Mouse (Mus musculus): ENCODE results near the gene Gm45902. TPM values are rescaled to one million over a fixed set of nuclear protein-coding genes. Genes with fewer than 3 reads are reported as not detected.

Gene Gm45902
- total RNA-seq (2022), result 1 to 10 TPM; 2.4 to 4.3 (median 3.6) TPM

DNA sequence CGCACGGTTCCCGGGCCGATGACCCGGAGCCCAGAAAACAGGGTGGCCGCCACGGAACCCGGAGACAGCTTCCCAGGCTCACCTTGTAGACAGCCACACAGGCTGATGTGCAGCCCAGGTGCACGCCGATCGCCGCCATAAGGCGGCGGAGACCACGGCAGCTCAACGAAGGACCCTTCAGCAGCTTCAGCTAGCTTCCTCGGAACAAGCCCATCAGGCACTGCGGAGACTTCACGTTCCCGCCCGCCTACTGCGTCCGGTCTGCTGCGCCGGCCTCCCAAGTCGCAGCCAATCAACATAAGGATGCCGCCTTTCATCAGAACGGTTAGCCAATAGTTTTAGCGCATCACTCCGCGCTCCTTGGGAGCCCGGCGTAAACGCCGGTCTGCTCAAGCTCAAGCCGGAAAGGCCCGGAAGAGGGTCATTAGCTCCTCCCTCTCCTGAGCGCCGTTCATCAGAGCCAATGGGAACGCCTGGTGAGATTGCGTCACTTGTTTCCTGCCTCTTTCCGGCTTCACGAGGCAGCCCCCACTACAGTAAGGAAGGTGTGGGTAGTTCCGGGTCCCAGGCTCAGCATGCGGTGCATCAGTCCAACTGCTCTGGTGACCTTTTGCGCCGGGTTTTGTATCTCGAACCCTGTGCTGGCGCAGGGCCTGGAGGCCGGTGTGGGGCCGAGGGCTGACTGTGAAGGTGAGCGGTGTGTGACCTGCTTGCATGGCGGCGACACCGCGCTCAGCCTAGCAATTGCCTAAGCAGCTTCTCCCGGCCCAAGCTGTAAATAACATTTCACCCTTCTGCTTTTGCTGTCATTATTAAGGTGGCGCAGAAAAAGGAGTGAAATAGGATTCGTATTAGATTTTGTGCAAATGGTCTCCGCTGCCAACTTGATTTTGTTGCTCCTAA lies at the start of gene Gm45902, which contains the start of the genes Hspa14 and Cdnf:
Gene Gm45902 (minus strand): TSS at position 239 of the 903 bp plus-strand sequence.
Gene Hspa14 (minus strand): TSS at position 263 of the 903 bp plus-strand sequence.
Gene Cdnf (plus strand): TSS at position 479 of the 903 bp plus-strand sequence.
- peak; percentile 98 for DNase-seq

DNA sequence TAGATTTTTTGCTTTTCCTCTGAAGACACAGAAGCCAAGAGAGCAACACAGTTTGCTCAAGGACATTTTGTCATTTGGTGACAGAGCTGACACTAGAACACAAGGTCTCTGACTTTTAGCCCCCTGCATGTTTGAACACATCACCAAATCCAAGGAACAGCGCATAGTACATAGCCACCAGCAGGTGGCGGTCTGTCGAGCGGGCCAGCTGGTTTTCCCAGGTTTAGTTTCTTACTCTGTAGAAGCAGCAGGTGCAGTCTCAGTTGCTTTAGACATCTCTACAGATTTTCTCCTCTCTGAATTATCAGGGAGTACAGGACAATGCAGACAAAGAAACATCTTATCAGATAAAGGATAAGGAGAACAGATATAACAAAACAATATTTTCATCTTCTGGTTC lies 34.0 kb upstream of the Gm45902 start:
- peak; percentile 13 for DNase-seq

DNA sequence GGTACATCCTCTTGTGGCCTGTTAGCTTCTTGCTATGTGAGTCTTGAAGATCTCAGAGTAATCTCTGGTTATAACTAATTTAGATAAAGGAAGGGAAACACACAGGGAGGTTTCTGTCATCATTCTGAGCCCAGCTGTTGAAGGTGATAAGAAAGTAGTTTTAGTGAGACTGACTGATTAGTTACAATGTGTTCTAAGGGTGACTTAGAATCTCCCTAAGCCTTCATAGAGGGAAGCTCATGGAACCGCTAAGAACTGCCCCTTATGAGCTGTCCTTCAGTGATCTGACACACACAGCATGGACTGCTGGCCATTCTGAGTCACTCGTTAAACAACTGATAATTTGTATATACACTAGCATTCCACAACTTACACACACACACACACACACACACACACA lies 33.5 kb upstream of the Gm45902 start:
- DNase-seq, result no peak

DNA sequence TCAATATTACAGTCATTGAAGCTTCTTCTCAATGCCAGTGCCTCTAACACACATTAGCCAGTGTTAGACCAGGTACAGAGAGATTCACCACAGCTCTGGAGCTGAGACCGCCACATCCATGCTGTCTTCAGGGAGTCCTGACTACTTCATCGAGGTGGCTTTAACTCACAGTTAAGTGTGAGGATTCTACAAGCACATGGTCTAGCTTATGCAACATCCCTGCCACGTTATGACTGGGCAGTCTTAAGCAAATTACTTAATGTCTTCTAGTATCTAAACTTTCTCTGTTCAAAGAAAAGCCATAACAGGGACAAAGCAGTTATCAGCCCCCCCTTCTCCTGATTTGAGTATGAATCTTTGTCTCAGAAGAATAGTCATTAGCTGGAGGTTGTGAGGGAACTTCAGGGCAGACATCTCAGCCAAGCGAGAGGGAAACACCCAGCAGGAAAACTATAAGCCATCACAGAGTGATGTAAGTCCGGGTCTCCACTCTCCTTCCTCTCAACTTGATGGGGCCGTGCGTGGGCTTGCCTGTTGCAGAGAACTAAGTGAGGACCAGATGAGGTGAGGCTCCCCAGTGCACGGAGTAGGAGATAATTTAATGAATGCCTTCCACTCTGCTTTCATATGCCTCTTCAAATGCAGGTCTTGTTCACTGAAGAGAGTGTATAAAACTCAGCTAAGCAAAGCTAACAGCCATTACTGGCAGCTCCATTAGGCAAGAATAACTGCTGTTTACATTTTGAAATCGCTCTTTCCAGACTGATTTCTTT lies 28.9 kb upstream of the Gm45902 start:
- no peak for DNase-seq

DNA sequence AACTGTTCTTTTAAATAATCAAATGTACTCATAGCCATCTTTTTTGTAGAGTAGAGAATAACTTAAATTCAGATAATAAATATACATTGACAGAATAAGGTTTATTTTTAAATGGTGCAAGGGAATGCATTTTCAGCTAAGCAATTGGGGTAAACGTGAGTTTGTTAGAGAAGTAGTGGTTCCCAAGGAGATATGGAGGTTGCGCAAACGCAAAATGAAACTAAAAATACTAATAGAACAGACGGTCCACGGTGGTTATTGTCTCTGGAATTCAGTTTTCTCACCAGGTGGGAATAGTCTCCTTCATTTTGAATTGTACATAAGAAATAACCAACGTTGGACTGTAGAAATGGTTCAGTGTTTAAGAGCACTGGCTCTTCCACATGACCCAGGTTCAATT lies 13.7 kb upstream of the Gm45902 start:
- no peak for DNase-seq

DNA sequence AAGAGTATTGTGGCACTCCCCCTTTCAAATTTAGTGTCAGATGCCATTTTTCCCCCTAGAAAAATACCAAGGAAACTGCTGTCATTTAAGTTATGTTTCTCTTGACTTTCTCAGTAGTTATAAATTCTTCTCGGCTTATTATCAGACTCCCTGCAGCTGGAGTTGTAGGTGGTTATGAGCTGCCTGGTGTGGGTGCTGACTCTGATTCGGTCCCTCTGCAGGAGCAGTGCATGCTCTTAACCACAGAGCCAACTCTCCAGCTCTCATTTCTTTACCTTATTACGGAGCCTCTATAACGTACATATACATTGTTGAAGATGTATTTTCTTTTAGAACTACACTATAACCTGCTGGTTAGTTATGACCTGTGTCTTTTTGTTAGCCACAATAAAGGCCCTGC lies 10.0 kb upstream of the Gm45902 start:
- DNase-seq, result no peak

DNA sequence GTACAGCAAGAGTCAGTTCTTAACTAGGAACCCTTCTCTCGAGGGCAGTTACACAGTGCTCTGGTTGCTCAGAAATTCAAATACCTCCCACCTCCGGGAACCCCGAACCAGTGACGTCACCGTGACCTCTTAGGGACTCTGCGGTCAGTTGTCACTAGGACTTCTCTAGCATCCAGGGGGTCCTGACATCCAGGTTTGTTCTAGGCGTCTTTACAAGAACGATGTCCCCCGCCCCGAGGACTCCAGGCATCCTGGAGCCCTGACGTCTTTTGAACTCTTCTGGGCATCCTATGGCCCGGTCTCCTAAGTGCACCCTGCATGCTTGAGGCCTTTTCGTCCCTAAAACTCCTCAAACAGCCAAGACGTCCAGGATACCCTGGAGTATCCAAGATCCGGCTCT lies 514 bp downstream of the Gm45902 start:
- DNase-seq, result peak; percentile 17

DNA sequence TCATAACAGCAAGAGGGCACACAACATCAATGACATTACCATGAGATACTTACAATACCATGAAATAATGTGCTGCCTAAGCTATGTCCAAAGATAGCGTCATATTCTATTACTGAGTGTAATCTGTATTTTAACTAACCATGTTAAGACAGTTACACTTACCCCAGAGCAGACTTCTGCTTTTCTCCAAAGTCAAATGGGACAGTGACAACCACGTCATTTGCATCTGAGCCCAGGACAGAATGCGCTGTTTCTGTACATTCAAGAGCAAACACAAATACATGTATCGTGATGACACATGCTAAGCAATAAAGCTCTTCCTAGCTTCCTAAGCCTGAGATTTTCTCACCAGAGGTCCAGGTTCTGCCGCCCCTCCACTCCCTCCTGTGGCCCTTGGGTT lies 11.7 kb downstream of the Gm45902 start:
- DNase-seq, result no peak

DNA sequence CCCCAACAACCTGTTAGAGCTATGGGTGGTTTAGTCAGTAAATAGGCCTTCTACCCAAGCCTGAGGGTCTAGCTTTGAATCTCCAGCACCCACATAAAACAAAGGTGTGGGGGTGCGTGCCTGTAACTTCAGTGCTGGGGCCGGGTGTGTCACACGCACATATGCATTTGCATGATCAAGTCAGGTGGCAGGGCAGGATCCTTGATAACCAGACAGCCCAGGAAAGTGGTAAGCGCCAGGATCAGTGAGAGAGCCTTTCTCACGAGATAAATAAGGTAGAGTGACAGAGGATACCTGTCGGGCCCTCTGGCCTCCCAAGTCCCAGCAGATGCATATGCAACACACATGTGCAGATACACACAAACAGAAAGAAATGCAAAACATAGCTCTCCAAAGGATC lies 13.0 kb downstream of the Gm45902 start:
- no peak for DNase-seq

DNA sequence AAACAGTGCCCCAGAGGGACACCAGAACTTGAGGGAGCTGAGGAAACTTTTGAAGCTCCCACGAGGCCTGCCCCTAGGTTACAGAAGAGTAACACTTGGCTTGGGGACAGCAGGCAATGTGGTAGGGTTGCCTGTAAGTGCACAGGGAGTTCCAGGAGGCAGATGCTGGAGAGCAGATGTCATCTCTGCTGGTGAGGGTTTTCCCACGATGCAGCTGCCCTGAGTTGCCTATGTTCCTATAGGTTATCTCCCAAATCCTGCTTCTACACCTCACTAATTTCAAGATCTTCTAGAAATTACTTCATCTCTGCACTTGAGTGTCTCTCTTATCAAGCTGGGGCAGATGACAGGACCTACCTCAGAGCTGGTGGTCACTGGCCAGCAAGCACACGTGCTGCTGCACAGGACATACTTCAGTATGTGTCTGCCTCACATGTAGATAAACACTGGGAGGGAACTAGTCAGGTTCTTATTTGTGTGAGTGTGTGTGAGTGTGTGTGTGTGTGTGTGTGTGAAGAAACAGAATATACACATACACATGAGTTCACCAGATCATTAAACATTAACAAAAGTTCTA lies 18.7 kb downstream of the Gm45902 start:
- DNase-seq, result no peak

DNA sequence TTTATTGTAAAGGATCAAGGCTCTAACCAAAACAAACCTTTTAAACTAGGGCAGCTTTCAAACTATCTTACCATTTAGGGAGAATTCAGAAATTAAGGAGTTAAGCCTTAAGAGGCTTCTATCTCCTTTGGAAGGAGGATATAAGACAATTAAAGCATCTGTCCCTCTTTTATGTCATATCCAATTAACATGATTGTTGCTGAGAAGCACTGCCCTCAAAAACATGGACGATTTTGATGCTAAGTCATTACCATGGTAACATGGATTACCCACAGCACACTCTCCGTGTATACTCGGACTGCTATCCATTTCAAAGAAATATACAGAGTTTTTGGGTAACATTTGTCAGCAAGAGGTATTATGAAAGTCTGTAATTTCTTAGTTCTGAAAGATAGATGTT lies 22.8 kb downstream of the Gm45902 start:
- DNase-seq, result no peak

DNA sequence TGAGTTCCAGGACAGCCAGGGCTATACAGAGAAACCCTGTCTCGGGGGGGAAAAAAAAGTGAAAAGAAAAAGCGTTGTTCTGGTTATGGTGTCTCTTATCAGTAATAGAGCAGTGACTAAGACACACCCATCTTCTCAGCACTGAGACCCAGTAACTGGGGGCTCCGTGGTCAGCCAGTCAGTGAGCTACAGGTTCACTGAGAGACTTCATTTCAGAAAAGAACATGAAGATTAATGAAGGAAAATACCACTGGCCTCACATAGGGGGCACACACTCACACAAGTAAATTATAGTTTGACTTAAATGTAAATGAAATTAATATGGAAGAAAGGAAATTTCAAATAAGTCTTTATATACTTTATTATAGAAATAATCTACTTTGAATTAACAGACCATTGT lies 32.4 kb downstream of the Gm45902 start:
- no peak for DNase-seq

DNA sequence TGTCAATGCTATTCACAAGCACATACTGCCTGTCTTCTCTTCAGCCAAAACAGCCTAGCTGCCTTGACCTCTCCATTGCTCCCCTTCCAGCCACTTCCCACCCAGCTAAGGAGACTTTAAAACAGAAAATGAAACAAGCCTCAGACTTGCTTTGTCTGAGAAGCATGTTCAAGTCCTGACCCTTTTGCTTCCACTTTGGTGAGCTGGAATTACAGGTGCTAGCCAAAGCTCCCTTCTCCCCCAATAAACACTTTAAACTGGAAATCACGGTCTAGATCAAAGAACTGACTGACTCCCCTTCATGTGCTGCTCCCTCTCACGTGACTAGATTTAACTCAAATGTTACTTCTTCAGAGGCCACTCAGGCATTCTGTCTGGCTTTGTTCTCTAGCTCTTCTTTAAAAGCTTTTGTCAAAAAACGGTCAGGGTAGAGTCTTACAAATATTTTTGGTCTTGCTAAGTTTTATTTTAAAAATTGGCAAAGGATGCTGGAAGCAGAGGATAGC lies 36.8 kb downstream of the Gm45902 start:
- DNase-seq, result no peak

DNA sequence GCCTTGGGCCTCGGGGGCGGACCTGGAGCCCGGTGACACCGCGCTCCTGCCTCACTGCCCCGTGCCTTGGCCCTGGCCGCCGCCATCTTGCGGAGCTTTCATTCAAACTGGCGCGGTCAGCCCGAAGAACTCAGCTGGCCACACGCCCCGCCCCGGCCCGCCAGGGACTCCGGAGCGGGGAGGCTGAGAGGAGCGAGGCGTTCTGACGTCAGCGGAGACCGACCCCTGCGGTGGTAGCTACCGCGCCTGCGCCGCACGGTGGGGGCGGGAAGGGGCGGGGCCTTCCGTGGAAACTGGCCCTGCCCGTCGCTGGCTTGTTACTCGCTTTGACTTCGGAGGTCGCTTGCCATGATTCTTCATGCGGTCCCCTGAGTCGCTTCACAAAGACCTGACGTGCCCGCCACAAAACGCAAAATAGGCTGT lies 37.7 kb downstream of the Gm45902 start, which contains the start of gene Suv39h2:
Gene Suv39h2 (minus strand): TSS at position 171 of the 423 bp plus-strand sequence.
- peak; percentile 96 for DNase-seq

DNA sequence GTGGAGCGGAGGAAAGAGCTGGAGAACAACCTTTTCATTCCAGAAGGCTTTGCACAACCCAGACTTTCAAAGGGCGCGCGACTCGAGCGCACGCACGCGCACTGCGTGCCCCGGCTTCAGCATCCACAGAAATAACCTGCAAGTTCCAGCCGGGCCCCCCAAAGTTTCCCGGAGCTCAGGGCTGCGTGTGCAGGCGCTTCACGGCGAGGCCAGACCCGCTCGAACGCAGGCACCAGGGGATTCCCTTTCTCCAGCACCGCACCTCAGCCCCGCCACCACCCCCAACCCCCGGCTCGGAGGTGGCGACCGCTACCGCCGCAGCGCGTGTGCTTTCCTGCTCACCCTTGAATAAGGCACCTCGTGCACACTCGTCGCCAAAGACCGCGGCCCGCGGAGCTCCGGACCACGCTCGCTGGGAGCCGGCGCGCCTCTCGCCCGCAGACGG lies 38.2 kb downstream of the Gm45902 start:
- DNase-seq, result peak; percentile 47

DNA sequence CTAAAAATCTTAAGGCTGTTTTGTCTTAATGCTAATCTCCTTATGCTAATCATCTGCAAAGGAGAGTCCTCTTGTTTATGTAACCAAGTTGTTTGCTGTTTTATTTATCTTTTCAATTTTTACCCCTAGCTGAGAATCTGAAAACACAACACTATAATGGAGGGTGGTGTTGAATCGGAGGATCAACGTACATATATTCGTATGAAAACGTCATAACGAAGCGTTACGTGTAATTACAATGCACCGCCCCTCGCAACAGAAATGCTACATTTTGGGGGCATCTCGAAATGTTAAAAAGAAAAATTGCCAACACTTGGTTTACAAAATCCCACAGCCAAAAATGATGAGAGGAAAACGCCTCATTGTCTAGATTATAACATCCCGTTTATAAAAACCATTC lies 38.7 kb downstream of the Gm45902 start:
- no peak for DNase-seq

DNA sequence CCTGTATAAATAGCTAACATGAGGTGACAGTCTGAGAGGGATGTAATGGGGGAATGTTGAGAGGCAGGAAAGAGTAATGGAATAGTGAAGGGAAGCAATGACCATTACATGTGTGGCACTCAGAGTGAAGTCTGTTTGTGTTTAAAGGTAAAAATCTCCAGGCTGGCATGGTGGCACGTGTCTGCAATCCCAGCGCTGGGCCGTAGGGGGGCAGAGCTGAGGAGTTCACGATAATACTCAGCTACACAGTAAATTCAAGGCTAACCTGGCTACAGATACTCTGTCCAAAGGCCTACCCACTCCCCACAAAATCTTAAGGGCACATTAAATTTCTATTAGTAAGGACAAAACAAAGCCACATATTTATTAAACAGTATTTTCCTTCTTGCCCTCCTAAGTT lies 56.0 kb downstream of the Gm45902 start:
- no peak for DNase-seq

Other genes with a start within 250 kb of the Gm45902 start
- gene Nmt2, start 228.6 kb downstream of the Gm45902 start, total RNA-seq (2022), result 10 to 100 TPM; 45.2 to 72.2 (median 59.7) TPM
- 10 to 100 TPM; 10.6 to 13.3 (median 11.8) TPM for gene Rpp38, start 180.1 kb downstream of the Gm45902 start, total RNA-seq (2022)
- not detected for gene Acbd7, start 176.6 kb downstream of the Gm45902 start, total RNA-seq (2022)
- under 1 TPM; 0.19 to 0.58 (median 0.28) TPM for gene Olah, start 115.6 kb downstream of the Gm45902 start, total RNA-seq (2022)
- gene Meig1, start 90.1 kb downstream of the Gm45902 start, total RNA-seq (2022), result under 1 TPM in 2 of 4 experiments, not detected in 2; 0.75 to 0.87 TPM
- 10 to 100 TPM in 3 of 4 experiments, 1 to 10 TPM in 1; 9.0 to 16.1 (median 11.0) TPM for gene Dclre1c, start 88.7 kb downstream of the Gm45902 start, total RNA-seq (2022)
- 1 to 10 TPM; 1.4 to 2.0 (median 1.6) TPM for gene Suv39h2, start 37.8 kb downstream of the Gm45902 start, total RNA-seq (2022)
- 10 to 100 TPM; 35.4 to 53.3 (median 45.4) TPM for gene Hspa14, start within 50 bp of the Gm45902 start, total RNA-seq (2022)
- gene Cdnf, start 240 bp upstream of the Gm45902 start, total RNA-seq (2022), result 1 to 10 TPM; 2.6 to 6.2 (median 4.0) TPM
- gene Fam107b, start 57.7 kb upstream of the Gm45902 start, total RNA-seq (2022), result 10 to 100 TPM in 3 of 4 experiments, 1 to 10 TPM in 1; 9.5 to 20.1 (median 14.6) TPM

Measured in adrenal gland, adult 8-10 months (tissue).